Comparison of ENCODE assay signal across 38 mouse cellular contexts in genomic region chr1:37987856-37988255, GRCm38 (mm10). TPM values are rescaled to one million over a fixed set of nuclear protein-coding genes. Genes with fewer than 3 reads are reported as not detected.
"Had no signal": no experiment of that assay in that cellular context is flagged by ENCODE, and none has a peak within 500 bp of the region (broad histone marks: within the 10 kb centered on the region; RNA-seq: fewer than 3 reads in every experiment).

No protein-coding gene starts in this region.

- H3K4me2 ChIP-seq: embryonic facial prominence, embryonic 12.5 days; embryonic facial prominence, embryonic 13.5 days; embryonic facial prominence, embryonic 15.5 days; forebrain, embryonic 12.5 days; forebrain, embryonic 13.5 days; forebrain, embryonic 15.5 days had no signal

- H3K4me1 ChIP-seq: embryonic facial prominence, embryonic 12.5 days; embryonic facial prominence, embryonic 13.5 days; embryonic facial prominence, embryonic 15.5 days; forebrain, embryonic 12.5 days; forebrain, embryonic 13.5 days; forebrain, embryonic 15.5 days had no signal

- DNase-seq: cerebellum, adult 2 months; cerebellum, adult 8-10 months; cerebellum, adult 9-10 months; cerebellum, adult 9-11 months; cerebellum, postnatal 10 days; cerebellum, postnatal 14 days; cerebellum, postnatal 25 days; cerebellum, postnatal 36 days; embryo, embryonic 11 days; forebrain, postnatal 0 days; gastrocnemius, adult 2 months; gastrocnemius, postnatal 10 days; gastrocnemius, postnatal 14 days; gastrocnemius, postnatal 25 days; gastrocnemius, postnatal 36 days; heart, adult 18-20 months; heart, adult 2 months had no signal

- ATAC-seq: forebrain, embryonic 13.5 days; forebrain, embryonic 14.5 days; forebrain, embryonic 15.5 days; forebrain, embryonic 16.5 days; forebrain, postnatal 0 days had no signal

- H3K9me3 ChIP-seq: embryonic facial prominence, embryonic 10.5 days; embryonic facial prominence, embryonic 12.5 days; embryonic facial prominence, embryonic 13.5 days; embryonic facial prominence, embryonic 15.5 days; forebrain, embryonic 10.5 days; forebrain, embryonic 12.5 days; forebrain, embryonic 13.5 days; forebrain, embryonic 15.5 days had no signal

- H3K27me3 ChIP-seq: embryonic facial prominence, embryonic 12.5 days; embryonic facial prominence, embryonic 13.5 days; embryonic facial prominence, embryonic 15.5 days; forebrain, embryonic 12.5 days; forebrain, embryonic 13.5 days; forebrain, embryonic 15.5 days had no signal

- H3K9ac ChIP-seq: embryonic facial prominence, embryonic 12.5 days; embryonic facial prominence, embryonic 13.5 days; embryonic facial prominence, embryonic 15.5 days; forebrain, embryonic 12.5 days; forebrain, embryonic 13.5 days; forebrain, embryonic 15.5 days; forebrain, postnatal 0 days had no signal

- H3K27ac ChIP-seq: embryonic facial prominence, embryonic 10.5 days; embryonic facial prominence, embryonic 12.5 days; embryonic facial prominence, embryonic 13.5 days; embryonic facial prominence, embryonic 15.5 days; forebrain, embryonic 10.5 days; forebrain, embryonic 12.5 days; forebrain, embryonic 13.5 days; forebrain, embryonic 15.5 days; gastrocnemius, adult 2 months; heart, adult 2 months had no signal

- H3K4me3 ChIP-seq: embryonic facial prominence, embryonic 10.5 days; embryonic facial prominence, embryonic 12.5 days; embryonic facial prominence, embryonic 13.5 days; embryonic facial prominence, embryonic 15.5 days; erythroblast, embryonic 14.5 days; forebrain, embryonic 10.5 days; forebrain, embryonic 12.5 days; forebrain, embryonic 13.5 days; forebrain, embryonic 15.5 days; gastrocnemius, adult 2 months; heart, adult 2 months had no signal

RNA-seq across cellular contexts. Expression of gene Lyg1, which starts 30.3 kb away (rescaled TPM):
- total RNA-seq: common myeloid progenitor, adult 5-6 weeks; forebrain, postnatal 0 days; gastrocnemius, adult 18-20 months; gastrocnemius, adult 2 months; gastrocnemius, adult 8-10 months; gastrocnemius, postnatal 10 days; gastrocnemius, postnatal 14 days; gastrocnemius, postnatal 25 days; gastrocnemius, postnatal 36 days; gastrocnemius, postnatal 4 days; granulocyte monocyte progenitor cell, adult 5-6 weeks; heart, adult 18-20 months; heart, adult 2 months had no signal
- polyA plus RNA-seq: cerebellum, adult 2 months; cortical plate, adult 2 months; embryonic facial prominence, embryonic 10.5 days; embryonic facial prominence, embryonic 11.5 days; embryonic facial prominence, embryonic 12.5 days; embryonic facial prominence, embryonic 13.5 days; embryonic facial prominence, embryonic 14.5 days; embryonic facial prominence, embryonic 15.5 days; erythroblast, embryonic 14.5 days; forebrain, embryonic 10.5 days; forebrain, embryonic 11.5 days; forebrain, embryonic 12.5 days; forebrain, embryonic 13.5 days; forebrain, embryonic 14.5 days; forebrain, embryonic 15.5 days; forebrain, embryonic 16.5 days; forebrain, postnatal 0 days; frontal cortex, adult 2 months; heart, adult 2 months had no signal
